Mouse (Mus musculus): ENCODE results near the gene Mrpl30. TPM values are rescaled to one million over a fixed set of nuclear protein-coding genes. Genes with fewer than 3 reads are reported as not detected.

Mrpl30 gene
- polyA plus RNA-seq (2012; rRNA removed) (85.0 and 124 TPM in 2 replicates), polyA plus RNA-seq (2014; fragmentation: Nextera tagmentation; extraction: Ambion mirVana) (270 and 275 TPM in 2 replicates)

DNA sequence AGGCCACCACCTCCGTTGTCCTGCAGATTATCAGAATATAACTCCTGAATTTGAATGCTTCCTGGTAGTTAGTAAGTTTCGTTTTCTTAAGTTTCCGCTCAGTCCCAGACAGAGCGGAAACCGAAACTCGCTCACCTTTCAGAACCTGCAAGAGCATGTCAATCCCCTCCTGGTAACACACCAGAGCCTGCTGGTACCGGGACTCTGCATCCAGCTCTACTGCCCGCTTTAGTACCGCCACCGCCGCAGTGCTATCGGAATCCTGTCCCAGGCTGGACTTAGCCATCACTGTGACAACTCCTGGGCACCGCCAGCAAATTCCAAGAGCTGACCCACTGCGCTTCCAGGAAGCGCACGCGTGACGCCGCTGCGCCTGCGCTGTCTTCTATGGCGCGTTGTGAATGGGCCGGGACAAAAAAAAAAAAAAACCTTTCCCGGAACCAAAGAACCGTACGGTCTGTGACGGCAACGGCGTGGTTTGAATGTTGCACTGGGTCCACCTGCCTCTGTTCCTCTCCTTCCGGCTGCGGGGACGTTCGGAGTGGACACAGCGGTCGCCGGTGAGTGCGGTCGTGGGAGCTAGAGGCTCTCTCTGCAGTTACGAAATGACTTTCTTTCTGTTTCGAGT lies at the start of gene Mrpl30, which contains the start of gene Mitd1:
Mrpl30 (plus strand) TSS at position 453 of the 628 bp plus-strand sequence.
Mitd1 (minus strand) TSS at position 387 of the 628 bp plus-strand sequence.
- Histone ChIP-seq H3K4me3 (replicated peaks; ENCODE audit: low read length) (peak within 1 kb of the TSS; percentile 67), H3K9me3 (ENCODE audit: control insufficient read depth, low read length) (no peaks in the 10 kb centered on the region), H3K27ac (replicated peaks; ENCODE audit: low read depth, low read length) (peak within 1 kb of the TSS; percentile 79), H3K9ac (ENCODE audit: low read depth, low read length, severe bottlenecking) (peak within 1 kb of the TSS; percentile 70), H3K27me3 (ENCODE audit: control insufficient read depth, insufficient read depth, low read length) (no peaks in the 10 kb centered on the region), H3K36me3 (ENCODE audit: control insufficient read depth, insufficient read depth, low read length) (peaks cover 7% of the 10 kb centered on the region), H3K4me1 (ENCODE audit: control insufficient read depth, insufficient read depth, low read length) (peaks cover 13% of the 10 kb centered on the region), H3K4me2 (replicated peaks; ENCODE audit: low read depth, low read length, severe bottlenecking) (peak within 1 kb of the TSS; percentile 82)
- peak; percentile 94 for DNase-seq (ENCODE audit: low spot score)
- peak; percentile 96 for ATAC-seq (ENCODE audit: low FRiP score, low read depth)
- peak; percentile 64; the same call in 1 of the 2 replicates for TF ChIP-seq POLR2A (IDR thresholded peaks at IDR 0.05; ENCODE audit: borderline replicate concordance, extremely low read depth, insufficient read depth, insufficient read length)
- under 1% methylated on average over 41 of the region's 41 CpGs for WGBS

DNA sequence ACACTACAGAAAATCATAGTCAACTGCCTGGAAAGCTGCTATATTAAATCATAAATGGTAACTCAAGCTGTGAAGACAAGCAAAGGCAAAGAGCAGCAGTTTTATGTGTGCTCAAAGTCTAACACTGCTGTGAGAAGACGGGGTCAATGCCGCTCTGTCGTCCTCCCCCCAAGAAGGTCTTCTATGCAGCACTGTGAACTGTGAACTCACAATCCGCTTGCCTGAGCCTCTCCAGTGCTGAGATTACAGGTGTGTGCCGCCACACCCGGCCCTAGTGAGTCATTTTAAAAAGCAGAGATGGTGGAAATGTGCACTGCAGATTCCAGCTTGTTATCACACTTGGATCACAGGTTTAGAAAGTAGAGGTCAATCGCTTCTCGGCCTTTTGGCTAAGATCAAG lies 43.4 kb upstream of the Mrpl30 start:
- H3K4me3 ChIP-seq (replicated peaks; ENCODE audit: low read length): no peak overlapping the region
- DNase-seq (ENCODE audit: low spot score) (no peak), ATAC-seq (ENCODE audit: low FRiP score, low read depth) (no peak)
- no peak overlapping the region for H3K27ac ChIP-seq (replicated peaks; ENCODE audit: low read depth, low read length)
- no peak overlapping the region for H3K4me2 ChIP-seq (replicated peaks; ENCODE audit: low read depth, low read length, severe bottlenecking)
- 79% methylated on average over 8 of the region's 8 CpGs for WGBS
- no peak overlapping the region for H3K9ac ChIP-seq (ENCODE audit: low read depth, low read length, severe bottlenecking)
- H3K36me3 ChIP-seq (ENCODE audit: control insufficient read depth, insufficient read depth, low read length): no peaks in the 10 kb centered on the region
- no peak for TF ChIP-seq POLR2A (IDR thresholded peaks at IDR 0.05; ENCODE audit: borderline replicate concordance, extremely low read depth, insufficient read depth, insufficient read length)
- H3K27me3 ChIP-seq (ENCODE audit: control insufficient read depth, insufficient read depth, low read length): no peaks in the 10 kb centered on the region
- no peaks in the 10 kb centered on the region for H3K9me3 ChIP-seq (ENCODE audit: control insufficient read depth, low read length)
- H3K4me1 ChIP-seq (ENCODE audit: control insufficient read depth, insufficient read depth, low read length): no peaks in the 10 kb centered on the region

DNA sequence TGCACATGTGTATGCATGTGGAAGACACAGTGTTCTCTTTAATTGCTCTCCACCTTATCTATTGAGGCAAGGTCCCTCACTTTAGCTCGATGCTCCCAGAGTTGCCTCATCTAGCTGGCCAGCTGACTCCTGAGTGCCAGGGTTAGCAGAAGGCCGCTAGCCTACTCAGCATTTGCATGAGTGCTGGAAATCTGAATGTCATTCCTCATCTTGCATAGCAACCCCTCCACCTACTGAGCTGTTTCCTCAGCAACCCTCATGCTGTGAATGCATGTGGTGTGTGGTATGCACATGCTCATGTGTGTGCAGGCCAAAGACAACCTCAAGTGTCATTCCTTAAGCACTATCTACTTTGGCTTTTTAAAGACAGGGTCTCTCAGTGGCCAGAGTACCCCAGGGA lies 39.6 kb upstream of the Mrpl30 start:
- WGBS: 77% methylated on average over 2 of the region's 2 CpGs
- no peaks in the 10 kb centered on the region for H3K4me1 ChIP-seq (ENCODE audit: control insufficient read depth, insufficient read depth, low read length)

DNA sequence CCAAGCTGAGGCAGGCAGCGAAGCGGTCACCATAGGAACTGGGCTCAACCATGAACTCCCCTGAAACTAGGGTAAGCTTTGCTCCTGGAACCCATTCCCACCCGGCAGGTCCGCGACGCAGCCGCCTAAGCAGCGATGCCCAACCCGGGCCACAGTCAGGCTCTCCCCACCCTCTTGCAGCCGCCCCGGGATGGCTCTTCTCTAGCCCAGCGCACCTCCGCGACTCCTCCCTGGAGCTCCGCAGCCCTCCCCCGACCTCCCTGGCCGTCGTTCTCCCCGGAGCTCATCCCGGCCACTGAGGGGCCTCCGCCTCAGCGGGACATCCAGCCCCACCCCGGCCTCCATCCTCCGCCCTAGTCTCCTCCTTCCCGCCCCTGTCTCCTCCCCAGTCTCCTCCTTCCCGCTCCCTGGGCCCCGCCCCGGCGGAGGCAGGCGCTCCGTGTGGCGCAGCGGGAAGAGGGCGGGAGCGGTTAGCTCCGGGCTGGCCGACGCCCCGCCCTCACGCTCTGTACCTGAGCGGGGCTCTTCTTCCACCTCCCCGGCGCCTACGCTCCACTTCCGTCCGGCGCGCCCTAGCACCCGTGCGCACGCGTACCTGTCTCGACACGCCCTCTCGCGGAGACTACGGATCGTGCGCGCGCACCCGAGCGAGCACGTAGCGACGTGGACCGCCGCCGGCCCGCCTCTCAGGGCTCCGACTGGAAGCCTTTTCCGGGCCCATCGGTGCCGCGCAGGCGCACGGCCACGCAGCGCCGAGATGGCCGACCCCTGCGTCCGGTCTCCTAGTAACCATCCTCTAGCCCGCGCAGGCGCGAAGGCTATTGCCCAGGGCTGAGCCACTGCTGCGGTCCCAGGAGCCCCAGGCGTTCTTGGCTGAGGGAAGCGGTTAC lies 25.5 kb upstream of the Mrpl30 start:
- TF ChIP-seq POLR2A (IDR thresholded peaks at IDR 0.05; ENCODE audit: borderline replicate concordance, extremely low read depth, insufficient read depth, insufficient read length): peak; percentile 71; the same call in 1 of the 2 replicates
- H3K9me3 ChIP-seq (ENCODE audit: control insufficient read depth, low read length): no peaks in the 10 kb centered on the region
- H3K4me2 ChIP-seq (replicated peaks; ENCODE audit: low read depth, low read length, severe bottlenecking): peak overlapping the region; percentile 80
- DNase-seq (ENCODE audit: low spot score) (peak; percentile 99), ATAC-seq (ENCODE audit: low FRiP score, low read depth) (peak; percentile 96)
- H3K27me3 ChIP-seq (ENCODE audit: control insufficient read depth, insufficient read depth, low read length): 0 out of 2 replicates have a peak, but pooled peaks cover 5% of the 10 kb centered on the region
- peak overlapping the region; percentile 70 for H3K9ac ChIP-seq (ENCODE audit: low read depth, low read length, severe bottlenecking)
- WGBS: 2% methylated on average over 74 of the region's 90 CpGs
- H3K36me3 ChIP-seq (ENCODE audit: control insufficient read depth, insufficient read depth, low read length): no peaks in the 10 kb centered on the region
- H3K4me1 ChIP-seq (ENCODE audit: control insufficient read depth, insufficient read depth, low read length): 0 out of 2 replicates have a peak, but pooled peaks cover 2% of the 10 kb centered on the region
- peak overlapping the region; percentile 70 for H3K27ac ChIP-seq (replicated peaks; ENCODE audit: low read depth, low read length)
- peak overlapping the region; percentile 65 for H3K4me3 ChIP-seq (replicated peaks; ENCODE audit: low read length)

More for the DNA sequence above, 39.6 kb upstream of the Mrpl30 start:
- TF ChIP-seq POLR2A (IDR thresholded peaks at IDR 0.05; ENCODE audit: borderline replicate concordance, extremely low read depth, insufficient read depth, insufficient read length): no peak
- H3K9me3 ChIP-seq (ENCODE audit: control insufficient read depth, low read length): no peaks in the 10 kb centered on the region
- no peak overlapping the region for H3K9ac ChIP-seq (ENCODE audit: low read depth, low read length, severe bottlenecking)
- ATAC-seq (ENCODE audit: low FRiP score, low read depth) (no peak), DNase-seq (ENCODE audit: low spot score) (no peak)
- H3K27ac ChIP-seq (replicated peaks; ENCODE audit: low read depth, low read length): no peak overlapping the region
- no peak overlapping the region for H3K4me2 ChIP-seq (replicated peaks; ENCODE audit: low read depth, low read length, severe bottlenecking)
- no peak overlapping the region for H3K4me3 ChIP-seq (replicated peaks; ENCODE audit: low read length)
- no peaks in the 10 kb centered on the region for H3K36me3 ChIP-seq (ENCODE audit: control insufficient read depth, insufficient read depth, low read length)
- H3K27me3 ChIP-seq (ENCODE audit: control insufficient read depth, insufficient read depth, low read length): no peaks in the 10 kb centered on the region

Measured in limb, embryonic 14.5 days (tissue).